Mouse (Mus musculus): ENCODE data around the gene Rhod. TPM values are rescaled to one million over a fixed set of nuclear protein-coding genes. Genes with fewer than 3 reads are reported as not detected.
A peak's percentile ranks its signal among the peaks of the same experiment; 100 is the strongest.

Rhod gene
- polyA plus RNA-seq, 1 experiment from 2014 or later: 14.3 TPM

GRCm38 (mm10) chr19:4476601-4477257 lies 37.5 kb upstream of the Rhod start:
- 1% methylated on average over 65 of the region's 70 CpGs for WGBS
- H3K27me3 ChIP-seq (replicated peaks; ENCODE audit: control insufficient read depth, insufficient read depth, low read length): peaks cover 57% of the 10 kb centered on the region
- ATAC-seq (replicated peaks; ENCODE audit: low FRiP score): 0 out of 2 replicates have a peak, but pooled peaks have one; percentile 12

GRCm38 (mm10) chr19:4475224-4475925 lies 36.1 kb upstream of the Rhod start:
- Histone ChIP-seq H3K27ac (ENCODE audit: low read depth, low read length) (no peak overlapping the region), H3K36me3 (ENCODE audit: control insufficient read depth, insufficient read depth, low read length) (no peaks in the 10 kb centered on the region), H3K4me2 (no peak overlapping the region), H3K4me3 (ENCODE audit: low read depth, low read length) (no peak overlapping the region), H3K4me1 (replicated peaks; ENCODE audit: control insufficient read depth, insufficient read depth, low read length) (0 out of 2 replicates have a peak, but pooled peaks cover 2% of the 10 kb centered on the region), H3K9me3 (ENCODE audit: control insufficient read depth, low read length) (no peaks in the 10 kb centered on the region), H3K9ac (ENCODE audit: low read depth, low read length) (no peak overlapping the region), H3K27me3 (replicated peaks; ENCODE audit: control insufficient read depth, insufficient read depth, low read length) (peaks cover 57% of the 10 kb centered on the region)
- WGBS: 61% methylated on average over 11 of the region's 11 CpGs
- no peak for ATAC-seq (replicated peaks; ENCODE audit: low FRiP score)
- no peak for DNase-seq (ENCODE audit: low spot score)

More at GRCm38 (mm10) chr19:4476601-4477257, 37.5 kb upstream of the Rhod start:
- Histone ChIP-seq H3K4me2 (peak overlapping the region; percentile 80), H3K4me1 (replicated peaks; ENCODE audit: control insufficient read depth, insufficient read depth, low read length) (0 out of 2 replicates have a peak, but pooled peaks cover 2% of the 10 kb centered on the region), H3K9ac (ENCODE audit: low read depth, low read length) (peak overlapping the region; percentile 46; the same call in 1 of the 2 replicates), H3K36me3 (ENCODE audit: control insufficient read depth, insufficient read depth, low read length) (no peaks in the 10 kb centered on the region), H3K27ac (ENCODE audit: low read depth, low read length) (no peak overlapping the region), H3K9me3 (ENCODE audit: control insufficient read depth, low read length) (no peaks in the 10 kb centered on the region), H3K4me3 (ENCODE audit: low read depth, low read length) (peak overlapping the region; percentile 52)
- peak; percentile 55 for DNase-seq (ENCODE audit: low spot score)

GRCm38 (mm10) chr19:4474739-4475138 lies 35.5 kb upstream of the Rhod start:
- Histone ChIP-seq H3K36me3 (ENCODE audit: control insufficient read depth, insufficient read depth, low read length) (no peaks in the 10 kb centered on the region), H3K27me3 (replicated peaks; ENCODE audit: control insufficient read depth, insufficient read depth, low read length) (peaks cover 57% of the 10 kb centered on the region), H3K4me3 (ENCODE audit: low read depth, low read length) (no peak overlapping the region), H3K27ac (ENCODE audit: low read depth, low read length) (no peak overlapping the region), H3K4me1 (replicated peaks; ENCODE audit: control insufficient read depth, insufficient read depth, low read length) (0 out of 2 replicates have a peak, but pooled peaks cover 2% of the 10 kb centered on the region), H3K9me3 (ENCODE audit: control insufficient read depth, low read length) (no peaks in the 10 kb centered on the region), H3K4me2 (no peak overlapping the region), H3K9ac (ENCODE audit: low read depth, low read length) (no peak overlapping the region)
- ATAC-seq (replicated peaks; ENCODE audit: low FRiP score): no peak
- no peak for DNase-seq (ENCODE audit: low spot score)
- 39% methylated on average over 3 of the region's 3 CpGs for WGBS

GRCm38 (mm10) chr19:4473549-4473948 lies 34.3 kb upstream of the Rhod start:
- H3K9ac ChIP-seq (ENCODE audit: low read depth, low read length): no peak overlapping the region
- no peaks in the 10 kb centered on the region for H3K9me3 ChIP-seq (ENCODE audit: control insufficient read depth, low read length)
- peaks cover 48% of the 10 kb centered on the region for H3K27me3 ChIP-seq (replicated peaks; ENCODE audit: control insufficient read depth, insufficient read depth, low read length)
- H3K4me3 ChIP-seq (ENCODE audit: low read depth, low read length): no peak overlapping the region
- 87% methylated on average over 5 of the region's 5 CpGs for WGBS
- no peak for DNase-seq (ENCODE audit: low spot score)
- no peak overlapping the region for H3K27ac ChIP-seq (ENCODE audit: low read depth, low read length)
- H3K4me2 ChIP-seq: no peak overlapping the region
- H3K4me1 ChIP-seq (replicated peaks; ENCODE audit: control insufficient read depth, insufficient read depth, low read length): 0 out of 2 replicates have a peak, but pooled peaks cover 2% of the 10 kb centered on the region
- no peak for ATAC-seq (replicated peaks; ENCODE audit: low FRiP score)
- no peaks in the 10 kb centered on the region for H3K36me3 ChIP-seq (ENCODE audit: control insufficient read depth, insufficient read depth, low read length)

GRCm38 (mm10) chr19:4468363-4468762 lies 29.1 kb upstream of the Rhod start:
- no peak overlapping the region for H3K4me3 ChIP-seq (ENCODE audit: low read depth, low read length)
- H3K4me1 ChIP-seq (replicated peaks; ENCODE audit: control insufficient read depth, insufficient read depth, low read length): no peaks in the 10 kb centered on the region
- H3K9me3 ChIP-seq (ENCODE audit: control insufficient read depth, low read length): no peaks in the 10 kb centered on the region
- H3K27ac ChIP-seq (ENCODE audit: low read depth, low read length): no peak overlapping the region
- H3K27me3 ChIP-seq (replicated peaks; ENCODE audit: control insufficient read depth, insufficient read depth, low read length): 0 out of 2 replicates have a peak, but pooled peaks cover 2% of the 10 kb centered on the region
- DNase-seq (ENCODE audit: low spot score) (no peak), ATAC-seq (replicated peaks; ENCODE audit: low FRiP score) (no peak)
- no peak overlapping the region for H3K9ac ChIP-seq (ENCODE audit: low read depth, low read length)
- WGBS: 31% methylated on average over 5 of the region's 5 CpGs
- H3K4me2 ChIP-seq: no peak overlapping the region
- no peaks in the 10 kb centered on the region for H3K36me3 ChIP-seq (ENCODE audit: control insufficient read depth, insufficient read depth, low read length)

- H3K4me3 ChIP-seq (ENCODE audit: low read depth, low read length): no peak overlapping the region
- H3K4me2 ChIP-seq: no peak overlapping the region
- H3K27me3 ChIP-seq (replicated peaks; ENCODE audit: control insufficient read depth, insufficient read depth, low read length): no peaks in the 10 kb centered on the region
- no peaks in the 10 kb centered on the region for H3K9me3 ChIP-seq (ENCODE audit: control insufficient read depth, low read length)
- no peak overlapping the region for H3K9ac ChIP-seq (ENCODE audit: low read depth, low read length)
- no peaks in the 10 kb centered on the region for H3K4me1 ChIP-seq (replicated peaks; ENCODE audit: control insufficient read depth, insufficient read depth, low read length)
- H3K36me3 ChIP-seq (ENCODE audit: control insufficient read depth, insufficient read depth, low read length): no peaks in the 10 kb centered on the region
- 65% methylated on average over 4 of the region's 4 CpGs for WGBS
- no peak overlapping the region for H3K27ac ChIP-seq (ENCODE audit: low read depth, low read length)
- DNase-seq (ENCODE audit: low spot score): no peak
- no peak for ATAC-seq (replicated peaks; ENCODE audit: low FRiP score)
Measured at GRCm38 (mm10) chr19:4464666-4465065, 25.4 kb upstream of the Rhod start.

- no peaks in the 10 kb centered on the region for H3K4me1 ChIP-seq (replicated peaks; ENCODE audit: control insufficient read depth, insufficient read depth, low read length)
- H3K27me3 ChIP-seq (replicated peaks; ENCODE audit: control insufficient read depth, insufficient read depth, low read length): no peaks in the 10 kb centered on the region
- no peak overlapping the region for H3K4me2 ChIP-seq
- 50% methylated on average over 8 of the region's 8 CpGs for WGBS
- no peak for DNase-seq (ENCODE audit: low spot score)
- no peak overlapping the region for H3K27ac ChIP-seq (ENCODE audit: low read depth, low read length)
- no peaks in the 10 kb centered on the region for H3K9me3 ChIP-seq (ENCODE audit: control insufficient read depth, low read length)
- ATAC-seq (replicated peaks; ENCODE audit: low FRiP score): no peak
- no peak overlapping the region for H3K9ac ChIP-seq (ENCODE audit: low read depth, low read length)
- H3K36me3 ChIP-seq (ENCODE audit: control insufficient read depth, insufficient read depth, low read length): no peaks in the 10 kb centered on the region
- no peak overlapping the region for H3K4me3 ChIP-seq (ENCODE audit: low read depth, low read length)
Measured at GRCm38 (mm10) chr19:4461981-4462380, 22.7 kb upstream of the Rhod start.

GRCm38 (mm10) chr19:4456227-4456626 lies 17.0 kb upstream of the Rhod start:
- no peaks in the 10 kb centered on the region for H3K36me3 ChIP-seq (ENCODE audit: control insufficient read depth, insufficient read depth, low read length)
- no peak for ATAC-seq (replicated peaks; ENCODE audit: low FRiP score)
- H3K4me2 ChIP-seq: no peak overlapping the region
- no peak overlapping the region for H3K9ac ChIP-seq (ENCODE audit: low read depth, low read length)
- no peak for DNase-seq (ENCODE audit: low spot score)
- H3K27me3 ChIP-seq (replicated peaks; ENCODE audit: control insufficient read depth, insufficient read depth, low read length): peaks cover 5% of the 10 kb centered on the region
- no peaks in the 10 kb centered on the region; the same call in none of the 2 replicates for H3K4me1 ChIP-seq (replicated peaks; ENCODE audit: control insufficient read depth, insufficient read depth, low read length)
- WGBS: 14% methylated on average over 11 of the region's 11 CpGs
- H3K9me3 ChIP-seq (ENCODE audit: control insufficient read depth, low read length): no peaks in the 10 kb centered on the region
- no peak overlapping the region for H3K4me3 ChIP-seq (ENCODE audit: low read depth, low read length)
- H3K27ac ChIP-seq (ENCODE audit: low read depth, low read length): no peak overlapping the region
